Mouse (Mus musculus): Measurements from ENCODE around the gene Spata2l. TPM values are rescaled to one million over a fixed set of nuclear protein-coding genes. Genes with fewer than 3 reads are reported as not detected.
A peak's percentile ranks its signal among the peaks of the same experiment; 100 is the strongest.

Spata2l gene
- total and polyA plus RNA-seq, 2 experiments from 2014 or later: 14.3 to 19.6 TPM

DNA sequence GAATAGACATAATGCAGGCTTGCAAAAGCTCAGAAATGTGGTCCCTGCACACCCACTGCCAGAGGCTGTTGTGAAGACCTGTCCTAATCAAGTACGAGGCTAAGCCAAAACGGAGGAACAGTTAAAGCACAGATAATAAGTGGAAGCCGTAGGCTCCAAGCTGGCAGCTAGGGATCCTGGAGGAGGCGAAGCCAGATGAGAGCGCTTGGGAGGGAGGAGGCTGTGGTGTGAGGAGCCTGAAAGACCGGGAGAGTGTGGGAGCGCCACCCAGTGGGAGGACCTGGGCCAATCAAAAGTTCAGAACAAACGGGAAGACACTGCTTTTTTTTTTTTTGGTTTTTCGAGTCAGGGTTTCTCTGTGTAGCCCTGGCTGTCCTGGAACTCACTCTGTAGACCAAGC, 45.4 kb downstream of the Spata2l start:
- WGBS: 2% methylated on average over 9 of the region's 9 CpGs
- no peak overlapping the region for H3K9ac ChIP-seq (replicated peaks; ENCODE audit: low read length, poor library complexity, severe bottlenecking)
- no peaks in the 10 kb centered on the region for H3K9me3 ChIP-seq (ENCODE audit: low read length)
- H3K4me2 ChIP-seq (ENCODE audit: low read depth, low read length, poor library complexity, severe bottlenecking): no peak overlapping the region; the same call in 1 of the 2 replicates
- no peaks in the 10 kb centered on the region for H3K4me1 ChIP-seq (ENCODE audit: insufficient read depth, low read length)
- H3K4me3 ChIP-seq (ENCODE audit: low read depth, low read length): no peak overlapping the region
- H3K27ac ChIP-seq (ENCODE audit: low read depth, low read length): no peak overlapping the region
- H3K27me3 ChIP-seq (ENCODE audit: insufficient read depth, low read length): no peaks in the 10 kb centered on the region
- ATAC-seq (ENCODE audit: low FRiP score): no peak
- TF ChIP-seq CTCF (IDR thresholded peaks at IDR 0.05): peak; percentile 73
- peak; percentile 85 for DNase-seq (ENCODE audit: low spot score)
- no peaks in the 10 kb centered on the region for H3K36me3 ChIP-seq (ENCODE audit: insufficient read depth, low read length)

DNA sequence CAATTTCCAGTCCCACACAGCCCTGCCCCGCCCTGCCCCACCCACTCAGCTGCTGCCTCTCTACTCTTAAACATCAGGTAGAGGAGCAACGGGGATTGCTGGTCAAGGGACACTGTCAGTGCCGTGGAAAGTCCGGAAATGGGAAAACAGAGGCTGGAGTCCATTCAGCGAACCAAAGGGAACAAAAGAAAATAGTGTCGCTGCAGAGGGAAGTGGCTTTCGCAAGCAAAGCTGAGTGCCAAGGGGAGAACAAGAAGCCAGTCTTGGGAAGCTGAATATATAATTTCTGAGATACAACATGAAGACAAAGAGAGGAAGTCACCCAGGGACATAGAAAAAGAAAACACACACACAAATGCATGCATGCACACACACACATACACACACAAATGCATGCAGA, 47.2 kb downstream of the Spata2l start:
- WGBS: 75% methylated on average over 7 of the region's 7 CpGs
- no peaks in the 10 kb centered on the region for H3K36me3 ChIP-seq (ENCODE audit: insufficient read depth, low read length)
- H3K4me2 ChIP-seq (ENCODE audit: low read depth, low read length, poor library complexity, severe bottlenecking): no peak overlapping the region
- H3K4me3 ChIP-seq (ENCODE audit: low read depth, low read length): no peak overlapping the region
- H3K27ac ChIP-seq (ENCODE audit: low read depth, low read length): no peak overlapping the region
- ATAC-seq (ENCODE audit: low FRiP score): no peak
- no peaks in the 10 kb centered on the region for H3K9me3 ChIP-seq (ENCODE audit: low read length)
- H3K27me3 ChIP-seq (ENCODE audit: insufficient read depth, low read length): no peaks in the 10 kb centered on the region
- TF ChIP-seq CTCF (IDR thresholded peaks at IDR 0.05): no peak
- H3K9ac ChIP-seq (replicated peaks; ENCODE audit: low read length, poor library complexity, severe bottlenecking): no peak overlapping the region
- no peaks in the 10 kb centered on the region for H3K4me1 ChIP-seq (ENCODE audit: insufficient read depth, low read length)
- no peak for DNase-seq (ENCODE audit: low spot score)

- Histone ChIP-seq H3K4me1 (ENCODE audit: insufficient read depth, low read length) (no peaks in the 10 kb centered on the region), H3K9me3 (ENCODE audit: low read length) (no peaks in the 10 kb centered on the region), H3K4me3 (ENCODE audit: low read depth, low read length) (no peak overlapping the region), H3K36me3 (ENCODE audit: insufficient read depth, low read length) (no peaks in the 10 kb centered on the region), H3K9ac (replicated peaks; ENCODE audit: low read length, poor library complexity, severe bottlenecking) (no peak overlapping the region), H3K27me3 (ENCODE audit: insufficient read depth, low read length) (no peaks in the 10 kb centered on the region), H3K4me2 (ENCODE audit: low read depth, low read length, poor library complexity, severe bottlenecking) (no peak overlapping the region), H3K27ac (ENCODE audit: low read depth, low read length) (no peak overlapping the region)
- TF ChIP-seq CTCF (IDR thresholded peaks at IDR 0.05): no peak
- DNase-seq (ENCODE audit: low spot score) (no peak), ATAC-seq (ENCODE audit: low FRiP score) (no peak)
- 87% methylated on average over 2 of the region's 2 CpGs for WGBS
Measured at GRCm38 (mm10) chr8:123188006-123188405, 48.0 kb downstream of the Spata2l start.

GRCm38 (mm10) chr8:123185566-123186409, 50.2 kb downstream of the Spata2l start, which contains the start of gene Dpep1:
Gene Dpep1 (plus strand): TSS chr8:123186242.
- DNase-seq (ENCODE audit: low spot score) (no peak), ATAC-seq (ENCODE audit: low FRiP score) (no peak)
- Histone ChIP-seq H3K27me3 (ENCODE audit: insufficient read depth, low read length) (no peaks in the 10 kb centered on the region), H3K27ac (ENCODE audit: low read depth, low read length) (no peak within 1 kb of the TSS), H3K4me2 (ENCODE audit: low read depth, low read length, poor library complexity, severe bottlenecking) (no peak within 1 kb of the TSS), H3K9ac (replicated peaks; ENCODE audit: low read length, poor library complexity, severe bottlenecking) (no peak within 1 kb of the TSS), H3K4me3 (ENCODE audit: low read depth, low read length) (no peak within 1 kb of the TSS), H3K36me3 (ENCODE audit: insufficient read depth, low read length) (no peaks in the 10 kb centered on the region), H3K4me1 (ENCODE audit: insufficient read depth, low read length) (no peaks in the 10 kb centered on the region), H3K9me3 (ENCODE audit: low read length) (no peaks in the 10 kb centered on the region)
- 56% methylated on average over 19 of the region's 19 CpGs for WGBS
- TF ChIP-seq CTCF (IDR thresholded peaks at IDR 0.05): no peak

GRCm38 (mm10) chr8:123181391-123181790, 54.6 kb downstream of the Spata2l start:
- Histone ChIP-seq H3K27ac (ENCODE audit: low read depth, low read length) (no peak overlapping the region), H3K36me3 (ENCODE audit: insufficient read depth, low read length) (no peaks in the 10 kb centered on the region), H3K9ac (replicated peaks; ENCODE audit: low read length, poor library complexity, severe bottlenecking) (no peak overlapping the region), H3K27me3 (ENCODE audit: insufficient read depth, low read length) (no peaks in the 10 kb centered on the region), H3K4me1 (ENCODE audit: insufficient read depth, low read length) (no peaks in the 10 kb centered on the region), H3K4me3 (ENCODE audit: low read depth, low read length) (no peak overlapping the region), H3K9me3 (ENCODE audit: low read length) (no peaks in the 10 kb centered on the region), H3K4me2 (ENCODE audit: low read depth, low read length, poor library complexity, severe bottlenecking) (no peak overlapping the region)
- DNase-seq (ENCODE audit: low spot score) (no peak), ATAC-seq (ENCODE audit: low FRiP score) (no peak)
- no peak for TF ChIP-seq CTCF (IDR thresholded peaks at IDR 0.05)
- 74% methylated on average over 3 of the region's 3 CpGs for WGBS

Other genes with a start within 250 kb of the Spata2l start
- 92.5 and 98.3 TPM in 2 replicates for gene Ankrd11, start 194.0 kb downstream of the Spata2l start, total RNA-seq (2014; rRNA removed)
- gene Ankrd11, start 194.0 kb downstream of the Spata2l start, polyA plus RNA-seq (2015; fragmentation: Nextera tagmentation; extraction: Ambion mirVana): 62.2 and 78.7 TPM in 2 replicates
- 47.2 and 64.3 TPM in 2 replicates for gene Spg7, start 173.3 kb downstream of the Spata2l start, total RNA-seq (2014; rRNA removed)
- 50.1 and 51.3 TPM in 2 replicates for gene Spg7, start 173.3 kb downstream of the Spata2l start, polyA plus RNA-seq (2015; fragmentation: Nextera tagmentation; extraction: Ambion mirVana)
- 2,117 and 2,785 TPM in 2 replicates for gene Rpl13, start 133.9 kb downstream of the Spata2l start, total RNA-seq (2014; rRNA removed)
- gene Rpl13, start 133.9 kb downstream of the Spata2l start, polyA plus RNA-seq (2015; fragmentation: Nextera tagmentation; extraction: Ambion mirVana): 801 and 821 TPM in 2 replicates
- 29.2 and 33.0 TPM in 2 replicates for gene Cpne7, start 118.9 kb downstream of the Spata2l start, total RNA-seq (2014; rRNA removed)
- 28.0 and 29.1 TPM in 2 replicates for gene Cpne7, start 118.9 kb downstream of the Spata2l start, polyA plus RNA-seq (2015; fragmentation: Nextera tagmentation; extraction: Ambion mirVana)
- 0.80 and 2.8 TPM in 2 replicates for gene Sult5a1, start 77.9 kb downstream of the Spata2l start, total RNA-seq (2014; rRNA removed)
- 1.1 and 2.2 TPM in 2 replicates for gene Sult5a1, start 77.9 kb downstream of the Spata2l start, polyA plus RNA-seq (2015; fragmentation: Nextera tagmentation; extraction: Ambion mirVana)
- 0.38 and 0.60 TPM in 2 replicates for gene Dpep1, start 50.0 kb downstream of the Spata2l start, total RNA-seq (2014; rRNA removed)
- 0.11 and 0.33 TPM in 2 replicates for gene Dpep1, start 50.0 kb downstream of the Spata2l start, polyA plus RNA-seq (2015; fragmentation: Nextera tagmentation; extraction: Ambion mirVana)
- gene Chmp1a, start 23.5 kb downstream of the Spata2l start, total RNA-seq (2014; rRNA removed): 206 and 212 TPM in 2 replicates
- gene Chmp1a, start 23.5 kb downstream of the Spata2l start, polyA plus RNA-seq (2015; fragmentation: Nextera tagmentation; extraction: Ambion mirVana): 221 and 236 TPM in 2 replicates
- 4.9 and 7.3 TPM in 2 replicates for gene Spata33, start 23.4 kb downstream of the Spata2l start, total RNA-seq (2014; rRNA removed)
- 9.2 and 9.3 TPM in 2 replicates for gene Spata33, start 23.4 kb downstream of the Spata2l start, polyA plus RNA-seq (2015; fragmentation: Nextera tagmentation; extraction: Ambion mirVana)
- gene Cdk10, start 11.4 kb downstream of the Spata2l start, total RNA-seq (2014; rRNA removed): 70.3 and 86.5 TPM in 2 replicates
- gene Cdk10, start 11.4 kb downstream of the Spata2l start, polyA plus RNA-seq (2015; fragmentation: Nextera tagmentation; extraction: Ambion mirVana): 57.8 and 67.0 TPM in 2 replicates
- 37.9 and 42.1 TPM in 2 replicates for gene Zfp276, start 18.0 kb upstream of the Spata2l start, total RNA-seq (2014; rRNA removed)
- gene Zfp276, start 18.0 kb upstream of the Spata2l start, polyA plus RNA-seq (2015; fragmentation: Nextera tagmentation; extraction: Ambion mirVana): 15.4 and 17.8 TPM in 2 replicates
- gene Vps9d1, start 18.1 kb upstream of the Spata2l start, total RNA-seq (2014; rRNA removed): 77.4 and 88.9 TPM in 2 replicates
- gene Vps9d1, start 18.1 kb upstream of the Spata2l start, polyA plus RNA-seq (2015; fragmentation: Nextera tagmentation; extraction: Ambion mirVana): 66.1 and 70.7 TPM in 2 replicates
- gene Fanca, start 82.3 kb upstream of the Spata2l start, total RNA-seq (2014; rRNA removed): 4.2 and 17.6 TPM in 2 replicates
- 3.0 and 3.3 TPM in 2 replicates for gene Fanca, start 82.3 kb upstream of the Spata2l start, polyA plus RNA-seq (2015; fragmentation: Nextera tagmentation; extraction: Ambion mirVana)
- gene Spire2, start 96.5 kb upstream of the Spata2l start, total RNA-seq (2014; rRNA removed): 35.7 and 44.1 TPM in 2 replicates
- gene Spire2, start 96.5 kb upstream of the Spata2l start, polyA plus RNA-seq (2015; fragmentation: Nextera tagmentation; extraction: Ambion mirVana): 28.0 and 28.2 TPM in 2 replicates
- gene Tcf25, start 137.5 kb upstream of the Spata2l start, total RNA-seq (2014; rRNA removed): 538 and 541 TPM in 2 replicates
- 413 and 416 TPM in 2 replicates for gene Tcf25, start 137.5 kb upstream of the Spata2l start, polyA plus RNA-seq (2015; fragmentation: Nextera tagmentation; extraction: Ambion mirVana)
- 0.22 TPM in 1 of 2 replicates, not detected in the other for gene Mc1r, start 170.9 kb upstream of the Spata2l start, total RNA-seq (2014; rRNA removed)
- gene Mc1r, start 170.9 kb upstream of the Spata2l start, polyA plus RNA-seq (2015; fragmentation: Nextera tagmentation; extraction: Ambion mirVana): 0.09 TPM in 1 of 2 replicates, not detected in the other
- gene Tubb3, start 175.2 kb upstream of the Spata2l start, total RNA-seq (2014; rRNA removed): 3,827 and 3,963 TPM in 2 replicates
- 1,921 and 2,058 TPM in 2 replicates for gene Tubb3, start 175.2 kb upstream of the Spata2l start, polyA plus RNA-seq (2015; fragmentation: Nextera tagmentation; extraction: Ambion mirVana)
- 47.6 and 49.4 TPM in 2 replicates for gene Def8, start 187.3 kb upstream of the Spata2l start, total RNA-seq (2014; rRNA removed)
- gene Def8, start 187.3 kb upstream of the Spata2l start, polyA plus RNA-seq (2015; fragmentation: Nextera tagmentation; extraction: Ambion mirVana): 36.4 and 39.4 TPM in 2 replicates
- 15.0 and 22.1 TPM in 2 replicates for gene Afg3l1, start 241.7 kb upstream of the Spata2l start, total RNA-seq (2014; rRNA removed)
- 40.8 and 43.5 TPM in 2 replicates for gene Afg3l1, start 241.7 kb upstream of the Spata2l start, polyA plus RNA-seq (2015; fragmentation: Nextera tagmentation; extraction: Ambion mirVana)

Measured in midbrain, postnatal 0 days (tissue).